8 mouse cellular contexts compared by ENCODE assay signal in genomic region chr8:84066291-84066930, GRCm38 (mm10). TPM values are rescaled to one million over a fixed set of nuclear protein-coding genes. Genes with fewer than 3 reads are reported as not detected.
DNase-seq lines count a peak whose midpoint lies in the region; ATAC-seq lines count a peak whose summit lies in the region.

TSS of gene Rfx1 (plus strand) at chr8:84066834.

- H3K4me3 ChIP-seq in hindbrain, embryonic 14.5 days (replicated peaks; ENCODE audit: low read length) = peak within 1 kb of the TSS; percentile 92

- peak within 1 kb of the TSS; percentile 77 for H3K4me2 ChIP-seq in hindbrain, embryonic 14.5 days (replicated peaks)

- peak within 1 kb of the TSS; percentile 98 for H3K27ac ChIP-seq in hindbrain, embryonic 14.5 days

- no peaks in the 10 kb centered on the region for H3K9me3 ChIP-seq in hindbrain, embryonic 14.5 days (ENCODE audit: control insufficient read depth, low read length)

- peak; percentile 100 for DNase-seq in R1 (ENCODE audit: low read depth, low spot score)
- DNase-seq in cerebellum, postnatal 25 days = peak; percentile 98
- DNase-seq in frontal cortex, postnatal 25 days (ENCODE audit: low spot score in 2 of 2) = peak; percentile 99
- DNase-seq in hindbrain, embryonic 14.5 days (ENCODE audit: low spot score) = peak; percentile 98
- peak; percentile 99 to 100 for DNase-seq in layer of hippocampus, postnatal 36 days
- peak; percentile 100 for DNase-seq in lung, postnatal 36 days
- peak; percentile 100 for DNase-seq in retina, postnatal 1 day
- DNase-seq in urinary bladder, adult 18-20 months (ENCODE audit: low spot score in 2 of 2) = peak; percentile 93 to 99

- under 1% methylated on average over 51 of the region's 51 CpGs for WGBS in hindbrain, embryonic 14.5 days

- H3K27me3 ChIP-seq in hindbrain, embryonic 14.5 days (ENCODE audit: control insufficient read depth, insufficient read depth, low read length) = no peaks in the 10 kb centered on the region

- peaks cover 20% of the 10 kb centered on the region for H3K4me1 ChIP-seq in hindbrain, embryonic 14.5 days (replicated peaks; ENCODE audit: control insufficient read depth, insufficient read depth, low read length)

- H3K9ac ChIP-seq in hindbrain, embryonic 14.5 days = peak within 1 kb of the TSS; percentile 86

- peak; percentile 98 for ATAC-seq in hindbrain, embryonic 14.5 days (ENCODE audit: low FRiP score)

- H3K36me3 ChIP-seq in hindbrain, embryonic 14.5 days (replicated peaks; ENCODE audit: control insufficient read depth, insufficient read depth) = no peaks in the 10 kb centered on the region

RNA-seq across cellular contexts. Expression of gene Rfx1, which starts in this region (rescaled TPM):
- 11.0 and 11.5 TPM in 2 replicates for polyA plus RNA-seq in hindbrain, embryonic 14.5 days (2014; fragmentation: Nextera tagmentation; extraction: Ambion mirVana)
- 10 to 100 TPM; 24.0 to 30.9 TPM for total RNA-seq in layer of hippocampus, postnatal 36 days (2021)

Comparison
In these comparisons a context has a peak if more than half of its experiments do, and no peak if none do; other contexts are left out.
1. Peak in every context shown above with its lines: DNase-seq, ATAC-seq, H3K4me3 ChIP-seq and H3K27ac ChIP-seq.